Mouse (Mus musculus) intestine, postnatal 0 days (tissue): ENCODE data around the gene Gm10188. TPM values are rescaled to one million over a fixed set of nuclear protein-coding genes. Genes with fewer than 3 reads are reported as not detected.

ENCODE experiments used
- ATAC-seq: fragments of 200-750 bp; cut with Nextera tagmentation; 2 replicates; pipeline ENCODE4 v1.8.0; 2017; ENCODE audit warnings: mild to moderate bottlenecking, moderate TSS enrichment, moderate library complexity
- H3K27ac ChIP-seq: fragments of 300-500 bp; sonication (generic); 2 replicates; pipeline ENCODE4 v1.5.1; 2014; ENCODE audit warnings: mild to moderate bottlenecking, low read depth, low read length, moderate library complexity
- H3K27me3 ChIP-seq: fragments of 300-500 bp; sonication (generic); replicated peaks from 2 replicates; pipeline ENCODE4 v1.6.1; 2014; ENCODE audit warnings: low read length, mixed read lengths; ENCODE audit not compliant: control insufficient read depth, insufficient read depth
- H3K36me3 ChIP-seq: fragments of 300-500 bp; sonication (generic); 2 replicates; pipeline ENCODE4 v1.6.1; 2014; ENCODE audit warnings: mild to moderate bottlenecking, moderate library complexity; ENCODE audit not compliant: control insufficient read depth, insufficient read depth
- H3K4me1 ChIP-seq: fragments of 300-500 bp; sonication (generic); replicated peaks from 2 replicates; pipeline ENCODE4 v1.6.1; 2014; ENCODE audit warnings: antibody characterized with exemption, low read length, mixed read lengths; ENCODE audit not compliant: control insufficient read depth, insufficient read depth
- H3K4me2 ChIP-seq: fragments of 300-500 bp; sonication (generic); replicated peaks from 2 replicates; pipeline ENCODE4 v1.6.1; 2014; ENCODE audit warnings: low read depth, mild to moderate bottlenecking, moderate library complexity
- H3K4me3 ChIP-seq: fragments of 300-500 bp; sonication (generic); 2 replicates; pipeline ENCODE4 v1.5.1; 2014; ENCODE audit warnings: low read depth, low read length
- H3K9ac ChIP-seq: fragments of 300-500 bp; sonication (generic); 2 replicates; pipeline ENCODE4 v1.6.1; 2014; ENCODE audit warnings: mild to moderate bottlenecking, low read depth, low read length
- H3K9me3 ChIP-seq: fragments of 300-500 bp; sonication (generic); 2 replicates; pipeline ENCODE4 v1.6.1; 2016; ENCODE audit warnings: mixed run types; ENCODE audit not compliant: control insufficient read depth
- CTCF ChIP-seq: sonication (generic); IDR thresholded peaks from 2 replicates; pipeline ENCODE4 v1.5.1; 2016; ENCODE audit warnings: low read depth, mild to moderate bottlenecking, control low read depth, antibody characterized with exemption, moderate library complexity
- whole genome bisulfite sequencing: fragments of 180-500 bp; shearing (Covaris S2); extraction: QIAGEN DNeasy Blood & Tissue Kit; methylation state at CpG from one replicate; pipeline ENCODE4 v1.1.7; 2014; 5-methylcytosine and 5-hydroxymethylcytosine counted together
- polyA plus RNA-seq: library from polyadenylated mRNA; unstranded; fragments of >200 nt; fragmentation: Nextera tagmentation; extraction: Ambion mirVana; gene quantifications from 2 replicates; pipeline ENCODE4 v1.2.1, GENCODE M21; 2015

The Gm10188 gene
- not detected in 2 replicates for polyA plus RNA-seq

- H3K27ac ChIP-seq, result no peak within 1 kb of the TSS
- WGBS, result 88% methylated on average over 3 of the region's 3 CpGs
- TF ChIP-seq CTCF, result no peak
- no peak within 1 kb of the TSS for H3K4me3 ChIP-seq
- no peak within 1 kb of the TSS for H3K4me2 ChIP-seq
- H3K9me3 ChIP-seq, result no peaks in the 10 kb centered on the region
- H3K36me3 ChIP-seq, result no peaks in the 10 kb centered on the region
- no peak within 1 kb of the TSS for H3K9ac ChIP-seq
- no peak for ATAC-seq
- no peaks in the 10 kb centered on the region for H3K4me1 ChIP-seq
- H3K27me3 ChIP-seq, result peaks cover 5% of the 10 kb centered on the region; the same call in 1 of the 2 replicates
These were observed at the start of gene Gm10188 for GRCm38 (mm10) chr1:132229667-132230066. TSS of gene Gm10188 (minus strand) at chr1:132229767.

GRCm38 (mm10) chr1:132277124-132277523 lies 47.6 kb upstream of the Gm10188 start:
- no peaks in the 10 kb centered on the region for H3K4me1 ChIP-seq

GRCm38 (mm10) chr1:132276694-132277093 lies 47.1 kb upstream of the Gm10188 start:
- WGBS, result 52% methylated on average over 3 of the region's 3 CpGs

More at GRCm38 (mm10) chr1:132277124-132277523, 47.6 kb upstream of the Gm10188 start:
- whole genome bisulfite sequencing, result 61% methylated on average over 6 of the region's 6 CpGs
- no peak for ATAC-seq
- Histone ChIP-seq H3K27ac (no peak overlapping the region), H3K27me3 (no peaks in the 10 kb centered on the region), H3K4me2 (no peak overlapping the region), H3K9ac (no peak overlapping the region), H3K36me3 (no peaks in the 10 kb centered on the region), H3K4me3 (no peak overlapping the region), H3K9me3 (no peaks in the 10 kb centered on the region)
- TF ChIP-seq CTCF, result no peak

GRCm38 (mm10) chr1:132271237-132271636 lies 41.7 kb upstream of the Gm10188 start:
- no peak for TF ChIP-seq CTCF
- Histone ChIP-seq H3K27ac (no peak overlapping the region), H3K36me3 (no peaks in the 10 kb centered on the region), H3K4me1 (no peaks in the 10 kb centered on the region), H3K4me3 (no peak overlapping the region), H3K9me3 (no peaks in the 10 kb centered on the region), H3K27me3 (no peaks in the 10 kb centered on the region), H3K4me2 (no peak overlapping the region), H3K9ac (no peak overlapping the region)
- no peak for ATAC-seq
- WGBS, result 86% methylated on average over 3 of the region's 3 CpGs

More at GRCm38 (mm10) chr1:132276694-132277093, 47.1 kb upstream of the Gm10188 start:
- Histone ChIP-seq H3K27me3 (no peaks in the 10 kb centered on the region), H3K36me3 (no peaks in the 10 kb centered on the region), H3K9ac (no peak overlapping the region), H3K9me3 (no peaks in the 10 kb centered on the region), H3K4me3 (no peak overlapping the region), H3K4me2 (no peak overlapping the region), H3K4me1 (no peaks in the 10 kb centered on the region), H3K27ac (no peak overlapping the region)
- ATAC-seq, result no peak
- TF ChIP-seq CTCF, result no peak

GRCm38 (mm10) chr1:132268418-132269060 lies 39.0 kb upstream of the Gm10188 start:
- no peaks in the 10 kb centered on the region for H3K9me3 ChIP-seq
- H3K4me2 ChIP-seq, result no peak overlapping the region
- ATAC-seq, result no peak
- TF ChIP-seq CTCF, result no peak
- no peaks in the 10 kb centered on the region for H3K36me3 ChIP-seq
- no peaks in the 10 kb centered on the region for H3K27me3 ChIP-seq
- no peak overlapping the region for H3K27ac ChIP-seq
- WGBS, result 77% methylated on average over 7 of the region's 7 CpGs
- H3K9ac ChIP-seq, result no peak overlapping the region
- H3K4me1 ChIP-seq, result no peaks in the 10 kb centered on the region
- H3K4me3 ChIP-seq, result no peak overlapping the region

GRCm38 (mm10) chr1:132267959-132268358 lies 38.4 kb upstream of the Gm10188 start:
- Histone ChIP-seq H3K27me3 (no peaks in the 10 kb centered on the region), H3K27ac (no peak overlapping the region), H3K36me3 (no peaks in the 10 kb centered on the region), H3K4me3 (no peak overlapping the region), H3K9ac (no peak overlapping the region), H3K4me1 (no peaks in the 10 kb centered on the region), H3K9me3 (no peaks in the 10 kb centered on the region), H3K4me2 (no peak overlapping the region)
- ATAC-seq, result no peak
- WGBS, result 58% methylated on average over 2 of the region's 2 CpGs
- no peak for TF ChIP-seq CTCF
